Mouse (Mus musculus): ENCODE results near the gene Arfgef3. TPM values are rescaled to one million over a fixed set of nuclear protein-coding genes. Genes with fewer than 3 reads are reported as not detected.

Gene Arfgef3
- polyA plus RNA-seq, 1 experiment from 2014 or later, result 3.5 TPM

DNA sequence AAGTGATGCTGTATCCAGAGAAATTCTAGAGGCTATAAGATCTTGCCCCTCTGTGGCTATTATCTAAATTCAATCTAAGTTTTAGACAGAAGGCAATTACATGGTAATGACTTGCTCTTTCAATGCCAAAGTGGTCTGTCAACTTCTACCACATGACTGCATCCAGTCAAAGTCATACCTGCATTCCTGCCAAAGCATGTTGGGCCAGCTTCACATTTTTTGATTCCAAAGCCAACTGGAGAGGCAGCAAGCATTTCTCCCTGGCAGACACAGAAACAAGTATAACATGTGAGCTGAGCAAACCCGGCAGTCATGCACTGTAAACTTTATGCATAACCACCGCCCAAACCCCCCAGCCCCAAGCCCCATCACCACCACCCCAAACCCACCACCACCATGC is 44.6 kb downstream of the Arfgef3 start:
- H3K36me3 ChIP-seq (ENCODE audit: insufficient read depth, low read length), result no peaks in the 10 kb centered on the region
- no peaks in the 10 kb centered on the region for H3K9me3 ChIP-seq (ENCODE audit: low read length)
- ATAC-seq (no peak), DNase-seq (ENCODE audit: low spot score) (no peak)
- H3K27ac ChIP-seq (ENCODE audit: low read length), result no peak overlapping the region
- 76% methylated on average over 2 of the region's 2 CpGs for WGBS
- no peak overlapping the region for H3K9ac ChIP-seq (replicated peaks; ENCODE audit: low read depth)
- TF ChIP-seq CTCF (IDR thresholded peaks at IDR 0.05), result no peak
- no peak for TF ChIP-seq EP300 (IDR thresholded peaks at IDR 0.05)
- no peak overlapping the region for H3K4me3 ChIP-seq (ENCODE audit: low read depth, low read length)
- H3K4me2 ChIP-seq (replicated peaks; ENCODE audit: low read depth, low read length), result no peak overlapping the region
- no peaks in the 10 kb centered on the region for H3K27me3 ChIP-seq (replicated peaks; ENCODE audit: insufficient read depth, low read length)
- no peaks in the 10 kb centered on the region for H3K4me1 ChIP-seq (ENCODE audit: insufficient read depth, low read depth, low read length)

DNA sequence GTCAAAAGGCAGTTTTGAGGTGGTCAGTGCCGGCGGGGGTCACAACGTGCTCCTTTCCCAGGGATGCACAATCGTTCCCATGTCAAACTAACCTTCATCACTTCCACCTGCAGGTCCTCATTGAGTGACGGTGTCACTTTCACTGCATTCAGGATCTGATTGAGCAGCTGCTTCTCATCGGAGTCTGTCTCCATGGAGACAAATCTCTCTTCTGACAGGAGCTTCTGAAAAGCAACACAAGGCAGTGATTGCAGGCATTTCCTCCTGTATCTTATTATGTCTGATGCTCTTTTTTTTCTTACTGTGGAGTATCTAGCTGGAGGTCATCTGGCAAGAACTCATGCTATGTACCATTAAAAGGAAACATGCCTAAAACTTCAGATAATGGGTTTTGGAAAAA is 47.3 kb downstream of the Arfgef3 start:
- TF ChIP-seq CTCF (IDR thresholded peaks at IDR 0.05), result no peak
- no peak for TF ChIP-seq EP300 (IDR thresholded peaks at IDR 0.05)
- 44% methylated on average over 6 of the region's 6 CpGs for WGBS
- DNase-seq (ENCODE audit: low spot score) (no peak), ATAC-seq (no peak)
- Histone ChIP-seq H3K9ac (replicated peaks; ENCODE audit: low read depth) (no peak overlapping the region), H3K4me1 (ENCODE audit: insufficient read depth, low read depth, low read length) (no peaks in the 10 kb centered on the region), H3K36me3 (ENCODE audit: insufficient read depth, low read length) (no peaks in the 10 kb centered on the region), H3K9me3 (ENCODE audit: low read length) (no peaks in the 10 kb centered on the region), H3K4me2 (replicated peaks; ENCODE audit: low read depth, low read length) (no peak overlapping the region), H3K27me3 (replicated peaks; ENCODE audit: insufficient read depth, low read length) (no peaks in the 10 kb centered on the region), H3K4me3 (ENCODE audit: low read depth, low read length) (no peak overlapping the region), H3K27ac (ENCODE audit: low read length) (no peak overlapping the region)

DNA sequence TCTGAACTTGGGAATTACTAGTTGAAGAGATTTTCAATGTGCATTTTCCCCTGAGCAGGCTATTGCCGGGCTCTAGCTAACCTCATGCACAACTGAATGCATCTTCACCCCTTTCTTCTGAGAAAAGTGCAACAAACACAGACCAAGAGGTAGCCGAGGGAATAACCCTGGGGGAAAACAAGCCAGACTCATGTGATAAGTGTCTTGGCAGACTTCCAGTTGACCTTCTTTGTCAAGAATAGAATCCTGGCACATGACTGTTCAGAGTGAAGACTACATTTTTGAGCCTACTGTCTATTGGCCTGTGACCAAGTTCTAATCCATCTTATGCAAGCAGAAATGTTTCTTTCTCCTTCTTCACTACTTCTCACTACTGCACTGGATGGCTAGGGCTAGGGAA is 55.5 kb downstream of the Arfgef3 start:
- Histone ChIP-seq H3K4me1 (ENCODE audit: insufficient read depth, low read depth, low read length) (no peaks in the 10 kb centered on the region), H3K27ac (ENCODE audit: low read length) (no peak overlapping the region), H3K9ac (replicated peaks; ENCODE audit: low read depth) (no peak overlapping the region), H3K9me3 (ENCODE audit: low read length) (no peaks in the 10 kb centered on the region), H3K4me2 (replicated peaks; ENCODE audit: low read depth, low read length) (no peak overlapping the region), H3K36me3 (ENCODE audit: insufficient read depth, low read length) (no peaks in the 10 kb centered on the region), H3K27me3 (replicated peaks; ENCODE audit: insufficient read depth, low read length) (no peaks in the 10 kb centered on the region), H3K4me3 (ENCODE audit: low read depth, low read length) (no peak overlapping the region)
- no peak for DNase-seq (ENCODE audit: low spot score)
- TF ChIP-seq EP300 (IDR thresholded peaks at IDR 0.05), result no peak
- TF ChIP-seq CTCF (IDR thresholded peaks at IDR 0.05), result no peak
- ATAC-seq, result no peak
- WGBS, result 25% methylated on average over 2 of the region's 2 CpGs

DNA sequence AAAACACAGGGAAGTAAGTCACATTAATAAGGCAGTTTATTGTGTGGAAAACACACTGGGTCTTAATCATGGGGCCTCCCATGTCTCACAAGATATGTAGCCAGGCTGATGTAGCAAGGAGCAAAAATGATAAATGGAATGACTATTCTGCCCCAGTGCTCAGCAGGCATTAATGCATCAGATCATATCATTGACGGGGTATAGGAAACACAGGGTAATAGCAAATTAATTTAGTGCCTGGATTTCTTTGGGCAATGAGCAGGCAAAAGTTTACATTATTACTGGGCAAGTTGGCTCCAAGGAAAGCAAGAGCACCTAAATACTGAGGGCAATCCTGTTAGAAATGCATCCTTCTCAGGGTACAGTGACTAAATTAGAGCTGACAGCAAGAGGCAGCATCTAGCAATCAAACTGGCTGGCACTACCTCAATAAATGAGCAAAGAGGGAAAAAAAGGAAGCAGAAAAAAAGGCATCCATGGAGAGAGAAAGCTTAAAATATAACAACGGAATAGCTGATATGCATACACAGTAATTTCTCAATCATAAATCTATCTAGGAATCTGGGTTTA is 62.3 kb downstream of the Arfgef3 start:
- H3K9me3 ChIP-seq (ENCODE audit: low read length), result no peaks in the 10 kb centered on the region
- ATAC-seq (no peak), DNase-seq (ENCODE audit: low spot score) (no peak)
- no peak overlapping the region for H3K9ac ChIP-seq (replicated peaks; ENCODE audit: low read depth)
- H3K4me1 ChIP-seq (ENCODE audit: insufficient read depth, low read depth, low read length), result no peaks in the 10 kb centered on the region
- no peak overlapping the region for H3K4me3 ChIP-seq (ENCODE audit: low read depth, low read length)
- TF ChIP-seq CTCF (IDR thresholded peaks at IDR 0.05) (no peak), EP300 (IDR thresholded peaks at IDR 0.05) (no peak)
- no peaks in the 10 kb centered on the region for H3K36me3 ChIP-seq (ENCODE audit: insufficient read depth, low read length)
- no peak overlapping the region for H3K4me2 ChIP-seq (replicated peaks; ENCODE audit: low read depth, low read length)
- H3K27me3 ChIP-seq (replicated peaks; ENCODE audit: insufficient read depth, low read length), result no peaks in the 10 kb centered on the region
- 81% methylated on average over 2 of the region's 2 CpGs for WGBS
- no peak overlapping the region for H3K27ac ChIP-seq (ENCODE audit: low read length)

DNA sequence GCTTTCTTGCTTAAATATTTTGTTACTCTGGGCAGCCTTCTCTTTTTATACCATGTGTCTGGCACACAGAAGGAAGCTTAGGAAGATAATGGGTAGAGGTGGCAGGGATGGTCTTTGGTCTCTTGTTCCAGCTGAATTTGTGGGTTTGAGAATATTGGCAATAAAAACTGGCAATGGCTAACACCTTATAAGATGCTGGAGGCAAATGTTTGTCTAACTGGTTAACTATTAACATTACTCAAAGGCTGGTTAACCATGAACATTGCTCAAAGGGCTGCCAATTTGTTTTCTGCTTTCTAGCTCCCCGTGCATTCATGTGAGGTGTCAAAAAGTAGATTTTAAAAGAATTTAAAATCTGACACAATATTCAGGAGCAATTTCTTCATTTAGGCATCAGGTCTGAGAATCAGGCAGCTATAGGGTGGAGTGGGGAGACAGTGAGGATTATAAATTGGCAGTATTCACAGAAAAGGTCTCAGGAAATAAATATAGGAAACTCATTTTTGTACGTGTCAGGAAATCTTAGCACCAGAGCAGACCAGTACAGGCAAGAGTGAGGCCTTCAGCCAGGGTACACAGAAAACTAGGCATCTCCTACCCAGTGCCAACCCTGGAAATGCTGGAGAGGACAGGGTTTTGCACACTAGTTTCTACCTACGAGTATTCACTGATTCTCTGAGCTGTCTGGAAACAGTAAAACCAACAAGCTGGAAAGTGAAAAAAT is 62.9 kb downstream of the Arfgef3 start:
- whole genome bisulfite sequencing, result 36% methylated on average over 3 of the region's 3 CpGs
- no peak overlapping the region for H3K4me3 ChIP-seq (ENCODE audit: low read depth, low read length)
- no peak overlapping the region for H3K27ac ChIP-seq (ENCODE audit: low read length)
- no peaks in the 10 kb centered on the region for H3K4me1 ChIP-seq (ENCODE audit: insufficient read depth, low read depth, low read length)
- no peak overlapping the region for H3K4me2 ChIP-seq (replicated peaks; ENCODE audit: low read depth, low read length)
- H3K9ac ChIP-seq (replicated peaks; ENCODE audit: low read depth), result no peak overlapping the region
- DNase-seq (ENCODE audit: low spot score), result no peak
- H3K9me3 ChIP-seq (ENCODE audit: low read length), result no peaks in the 10 kb centered on the region
- no peaks in the 10 kb centered on the region for H3K36me3 ChIP-seq (ENCODE audit: insufficient read depth, low read length)
- TF ChIP-seq CTCF (IDR thresholded peaks at IDR 0.05) (no peak), EP300 (IDR thresholded peaks at IDR 0.05) (no peak)
- no peaks in the 10 kb centered on the region for H3K27me3 ChIP-seq (replicated peaks; ENCODE audit: insufficient read depth, low read length)
- ATAC-seq, result no peak

DNA sequence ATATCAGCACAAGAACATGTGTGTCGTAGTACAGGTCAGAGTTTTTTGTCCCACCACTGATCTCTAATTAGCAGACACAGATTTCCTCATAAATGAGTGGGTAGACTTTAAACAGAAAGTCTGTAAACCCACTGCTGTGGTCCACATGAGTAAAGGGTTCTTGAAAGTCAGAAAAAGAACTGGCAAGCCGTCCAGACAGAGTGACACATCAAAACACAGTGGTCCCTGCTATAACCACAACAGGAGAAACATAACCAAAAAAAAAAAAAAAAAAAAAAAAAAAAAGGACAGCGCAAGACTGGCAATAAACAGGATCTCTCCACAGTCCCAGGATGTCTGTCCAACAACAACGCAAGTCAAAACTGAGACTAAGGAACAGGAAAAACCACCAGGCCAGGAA is 64.9 kb downstream of the Arfgef3 start:
- H3K27me3 ChIP-seq (replicated peaks; ENCODE audit: insufficient read depth, low read length), result no peaks in the 10 kb centered on the region
- no peak overlapping the region for H3K9ac ChIP-seq (replicated peaks; ENCODE audit: low read depth)
- H3K9me3 ChIP-seq (ENCODE audit: low read length), result no peaks in the 10 kb centered on the region
- 65% methylated on average over 4 of the region's 4 CpGs for WGBS
- H3K4me3 ChIP-seq (ENCODE audit: low read depth, low read length), result no peak overlapping the region
- H3K4me1 ChIP-seq (ENCODE audit: insufficient read depth, low read depth, low read length), result no peaks in the 10 kb centered on the region
- ATAC-seq, result no peak
- no peak for TF ChIP-seq EP300 (IDR thresholded peaks at IDR 0.05)
- TF ChIP-seq CTCF (IDR thresholded peaks at IDR 0.05), result no peak
- H3K4me2 ChIP-seq (replicated peaks; ENCODE audit: low read depth, low read length), result no peak overlapping the region
- H3K36me3 ChIP-seq (ENCODE audit: insufficient read depth, low read length), result no peaks in the 10 kb centered on the region
- no peak for DNase-seq (ENCODE audit: low spot score)
- no peak overlapping the region for H3K27ac ChIP-seq (ENCODE audit: low read length)
